Mouse (Mus musculus) megakaryocyte progenitor cell, adult 5-6 weeks (primary cell): Measurements from ENCODE around the gene Vopp1. TPM values are rescaled to one million over a fixed set of nuclear protein-coding genes. Genes with fewer than 3 reads are reported as not detected.

Experiments
- ATAC-seq: replicated peaks from 2 replicates; pipeline ENCODE4 v1.8.0; 2016; ENCODE audit warnings: mild to moderate bottlenecking, moderate TSS enrichment, inconsistent platforms; ENCODE audit not compliant: poor library complexity
- total RNA-seq, 2 experiments: library from RNA; stranded (forward) in 1 of 2; stranded (reverse) in 1 of 2; fragments of 157-497, 149-512 nt in 1 of 2; fragments of 200-1000 nt in 1 of 2; gene quantifications; 2 replicates each; pipeline versions ENCODE4 v1.2.3 to v1.2.4; 2015 to 2017

Gene Vopp1
- total RNA-seq, 2 experiments from 2014 or later, result 10.0 to 10.1 TPM

DNA sequence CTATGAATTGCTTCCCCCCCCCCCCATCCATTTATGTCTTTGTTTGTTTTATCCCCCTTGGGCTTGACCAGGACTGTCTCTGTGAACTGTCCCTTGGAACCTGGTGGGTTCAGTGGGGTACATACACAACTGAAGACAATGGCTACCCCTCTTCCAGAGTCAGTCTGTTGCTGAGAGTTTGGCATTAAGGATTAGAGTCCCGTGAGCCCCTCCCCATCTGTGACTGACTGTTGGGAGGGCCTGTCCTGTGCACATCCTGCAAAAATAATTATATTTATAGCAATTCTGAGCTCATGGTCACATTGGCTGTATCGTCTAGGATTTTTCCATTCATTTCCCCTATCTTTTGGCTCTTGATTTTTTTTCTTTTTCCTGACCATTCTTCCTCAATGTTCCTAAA is 121.3 kb downstream of the Vopp1 start:
- ATAC-seq, result no peak

DNA sequence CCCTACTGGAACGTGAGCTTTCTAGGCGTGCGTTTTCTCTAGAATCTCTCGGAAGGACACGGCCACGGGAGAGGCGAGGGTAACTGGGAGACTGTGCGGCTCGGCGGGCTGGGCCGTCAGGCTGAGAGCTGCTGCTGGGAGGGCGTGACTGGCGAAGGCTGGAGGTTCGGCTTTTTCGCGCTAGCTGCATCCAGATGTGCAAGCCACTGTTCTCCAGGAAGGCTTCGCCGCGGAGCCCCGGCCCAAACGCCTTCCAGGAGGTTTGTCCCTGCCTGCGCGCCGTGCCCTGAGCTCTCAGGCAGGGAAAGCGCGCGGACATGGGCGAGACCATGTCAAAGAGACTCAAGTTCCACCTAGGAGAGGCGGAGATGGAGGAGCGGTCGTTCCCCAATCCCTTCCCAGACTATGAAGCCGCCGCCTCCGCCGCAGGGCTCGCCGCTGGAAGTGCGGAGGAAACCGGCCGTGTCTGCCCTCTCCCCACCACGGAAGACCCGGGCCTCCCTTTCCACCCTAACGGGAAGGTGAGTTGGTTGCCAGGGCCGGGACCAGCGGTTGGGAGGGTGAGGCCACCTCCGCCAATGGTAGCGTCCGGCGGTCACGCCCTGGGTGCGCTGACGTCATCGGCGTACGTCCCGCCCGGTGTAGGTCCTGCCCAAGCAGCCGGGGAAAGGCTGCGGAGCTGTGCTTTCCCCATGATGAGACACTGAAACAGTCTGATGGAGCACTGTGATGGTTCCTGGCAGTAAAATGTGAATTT is 122.0 kb downstream of the Vopp1 start:
- peak; percentile 89 for ATAC-seq

DNA sequence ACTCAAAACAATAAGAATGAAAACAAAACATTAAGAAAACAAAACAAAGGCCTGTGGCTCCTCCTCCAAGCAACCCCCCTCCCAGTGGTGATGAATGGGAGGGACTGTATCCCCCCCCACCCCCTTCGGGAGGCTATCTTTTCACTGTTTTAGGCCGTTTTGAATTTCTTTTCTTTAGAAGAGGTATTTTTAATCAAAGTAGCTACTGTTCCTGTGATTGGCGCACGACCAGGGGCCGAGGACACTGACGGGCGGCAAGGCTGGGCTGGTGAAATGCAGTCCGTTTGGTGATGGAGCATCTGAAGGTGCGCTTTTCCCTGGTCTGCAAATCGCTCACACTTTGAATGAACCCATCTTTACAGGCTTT is 122.6 kb downstream of the Vopp1 start, which contains the start of gene Lancl2:
Gene Lancl2, plus strand, starts transcription at position 165 of the 367 bp plus-strand sequence.
- peak; percentile 21 for ATAC-seq

DNA sequence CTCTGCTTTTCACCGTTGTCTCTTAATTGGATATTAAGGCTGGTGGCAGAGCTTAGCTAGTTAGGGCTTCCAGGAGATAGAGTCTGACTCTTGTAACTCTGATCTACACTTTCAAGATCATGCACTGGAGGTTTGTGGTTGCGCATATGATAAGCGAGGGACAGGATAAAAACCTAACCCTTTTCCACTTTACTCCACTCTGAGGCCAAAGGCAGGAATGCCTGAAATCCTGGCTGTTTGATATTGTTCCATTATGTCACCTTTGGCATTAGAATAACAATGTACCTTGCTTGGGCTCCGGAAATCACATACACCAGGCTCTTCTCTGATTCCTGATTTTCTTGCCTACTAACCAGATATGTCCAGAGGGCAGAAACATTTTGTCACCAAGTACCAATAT is 123.3 kb downstream of the Vopp1 start:
- ATAC-seq, result no peak

DNA sequence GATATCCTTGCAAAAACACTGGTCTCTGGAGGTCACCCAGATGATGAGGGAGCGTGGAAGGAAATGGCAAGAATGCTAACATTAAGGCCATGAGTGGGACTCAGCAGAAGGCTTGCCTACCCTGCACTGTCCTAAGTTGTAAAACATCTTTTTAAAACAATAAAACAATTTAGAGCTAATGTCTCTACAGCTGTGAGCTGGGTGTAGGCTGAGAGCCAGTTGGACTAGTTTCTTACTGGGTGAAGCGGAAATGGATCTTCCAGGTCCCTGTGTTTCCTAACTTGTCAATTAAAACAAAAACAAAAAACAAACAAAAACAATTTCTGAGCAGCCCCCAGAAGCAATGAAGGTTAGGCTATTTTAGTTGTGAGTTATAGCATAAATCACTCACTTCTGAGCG is 131.8 kb downstream of the Vopp1 start:
- no peak for ATAC-seq

DNA sequence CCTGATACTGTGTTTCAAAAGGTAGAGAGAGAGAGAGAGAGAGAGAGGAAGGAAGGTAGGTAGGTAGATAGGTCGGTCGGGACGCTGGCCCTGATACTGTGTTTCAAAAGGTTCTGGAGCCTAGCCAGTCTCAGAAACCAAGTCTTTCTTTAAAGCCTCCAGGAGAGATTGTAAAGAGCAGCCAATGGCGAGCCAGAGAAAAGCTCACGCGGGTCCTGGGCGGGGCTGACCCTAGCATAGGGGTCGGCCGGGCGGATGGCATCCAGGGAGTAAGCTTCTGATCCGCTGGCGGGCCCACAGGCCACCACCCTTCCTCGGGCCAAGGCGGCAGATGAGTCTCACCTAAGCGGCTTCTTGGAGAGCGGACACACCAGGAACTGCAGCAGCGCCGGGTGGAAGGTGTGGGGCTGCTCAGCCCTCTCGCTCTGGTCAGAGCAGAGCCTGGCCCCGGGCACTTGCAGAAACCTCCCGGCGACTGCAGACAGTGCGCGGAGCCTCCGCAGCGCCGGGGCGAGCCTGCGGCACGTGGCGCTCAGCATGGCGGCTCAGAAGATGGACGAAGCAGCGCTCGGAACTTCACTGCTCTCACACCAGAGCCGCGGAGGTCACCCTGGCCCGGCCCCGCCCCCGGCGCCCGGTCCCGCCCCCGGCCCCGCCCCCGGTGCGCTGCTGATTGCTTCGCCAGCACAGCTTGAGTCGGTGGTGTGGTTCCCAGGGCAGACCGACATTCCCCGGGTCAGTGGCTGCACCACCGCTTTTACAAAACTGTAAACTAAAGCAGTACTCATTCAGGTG is 133.3 kb downstream of the Vopp1 start, which contains the start of gene Pyurf:
Gene Pyurf, minus strand, starts transcription at position 612 of the 795 bp plus-strand sequence.
- peak; percentile 95 for ATAC-seq

DNA sequence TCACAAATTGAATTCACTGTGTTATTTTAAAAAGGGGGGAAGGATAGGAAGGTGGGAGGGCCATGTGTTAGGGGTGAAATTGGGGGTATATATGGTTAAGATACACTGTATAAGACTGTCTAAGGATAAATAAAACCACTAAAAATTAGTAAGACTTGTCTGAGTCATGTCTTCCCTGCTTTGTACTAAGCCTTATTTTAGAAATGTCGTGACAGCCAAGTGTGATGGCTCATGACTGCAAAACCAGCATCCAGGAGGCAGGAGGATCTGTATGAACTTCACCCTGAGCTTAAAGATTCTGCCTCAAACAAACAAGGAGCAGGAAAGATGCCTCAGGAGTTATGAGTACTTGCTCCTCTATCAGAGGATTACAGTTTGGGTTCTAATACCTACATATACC is 140.8 kb downstream of the Vopp1 start:
- ATAC-seq, result no peak

Other genes starting within 250 kb of the Vopp1 start
- 13.0 and 14.9 TPM in 2 replicates for gene Herc6, start 244.2 kb downstream of the Vopp1 start, total RNA-seq (2015)
- gene Herc6, start 244.2 kb downstream of the Vopp1 start, total RNA-seq (2017), result 12.0 and 16.6 TPM in 2 replicates
- gene Pyurf, start 133.1 kb downstream of the Vopp1 start, total RNA-seq (2015), result 7.3 and 8.8 TPM in 2 replicates
- gene Pyurf, start 133.1 kb downstream of the Vopp1 start, total RNA-seq (2017), result 13.1 and 15.8 TPM in 2 replicates
- gene Lancl2, start 122.6 kb downstream of the Vopp1 start, total RNA-seq (2015), result 30.8 and 41.8 TPM in 2 replicates
- 39.5 and 43.0 TPM in 2 replicates for gene Lancl2, start 122.6 kb downstream of the Vopp1 start, total RNA-seq (2017)
- not detected in 2 replicates for gene Vmn1r21, start 25.2 kb upstream of the Vopp1 start, total RNA-seq (2015)
- gene Vmn1r21, start 25.2 kb upstream of the Vopp1 start, total RNA-seq (2017), result not detected in 2 replicates
- not detected in 2 replicates for gene Vmn1r22, start 82.9 kb upstream of the Vopp1 start, total RNA-seq (2015)
- not detected in 2 replicates for gene Vmn1r22, start 82.9 kb upstream of the Vopp1 start, total RNA-seq (2017)
- not detected in 2 replicates for gene Vmn1r23, start 101.7 kb upstream of the Vopp1 start, total RNA-seq (2015)
- gene Vmn1r23, start 101.7 kb upstream of the Vopp1 start, total RNA-seq (2017), result not detected in 2 replicates
- not detected in 2 replicates for gene Vmn1r24, start 136.3 kb upstream of the Vopp1 start, total RNA-seq (2015)
- not detected in 2 replicates for gene Vmn1r24, start 136.3 kb upstream of the Vopp1 start, total RNA-seq (2017)
- not detected in 2 replicates for gene Vmn1r25, start 155.7 kb upstream of the Vopp1 start, total RNA-seq (2015)
- gene Vmn1r25, start 155.7 kb upstream of the Vopp1 start, total RNA-seq (2017), result not detected in 2 replicates
- not detected in 2 replicates for gene Vmn1r26, start 190.0 kb upstream of the Vopp1 start, total RNA-seq (2015)
- gene Vmn1r26, start 190.0 kb upstream of the Vopp1 start, total RNA-seq (2017), result not detected in 2 replicates